Mouse (Mus musculus) bone marrow macrophage, adult 2 months (primary cell): ENCODE results near the gene Ltbr.

Experiments used
- CTCF ChIP-seq: IDR thresholded peaks from 2 replicates; pipeline ENCODE4 v1.5.1; 2012; ENCODE audit warnings: low read depth, mild to moderate bottlenecking, low read length, moderate library complexity
- POLR2A ChIP-seq: IDR thresholded peaks from 2 replicates; pipeline ENCODE4 v1.6.1; 2012; ENCODE audit warnings: mild to moderate bottlenecking, low read depth, low read length, borderline replicate concordance

DNA sequence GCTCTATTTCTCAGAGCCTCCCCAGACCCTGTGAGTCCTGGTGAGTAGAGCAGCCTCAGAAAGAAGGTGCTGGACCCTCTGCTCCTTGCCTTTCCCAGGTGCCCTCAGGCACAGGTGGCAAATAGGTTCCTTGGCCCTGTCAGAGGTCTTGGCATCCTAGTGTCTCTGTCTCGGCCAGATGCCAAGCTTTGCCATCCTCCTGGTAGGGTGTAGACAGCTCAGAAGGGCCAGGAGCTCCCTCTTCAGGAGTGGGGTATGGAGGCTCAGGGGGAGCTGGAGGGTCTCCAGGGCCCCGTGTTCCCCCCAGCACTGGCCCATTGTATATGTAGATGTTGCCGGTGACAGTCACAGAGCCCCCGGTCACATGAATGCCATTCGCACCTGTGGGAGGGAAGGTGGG lies 6.6 kb downstream of the Ltbr start:
- no peak for TF ChIP-seq CTCF
- no peak for TF ChIP-seq POLR2A
